Mouse (Mus musculus): ENCODE measurements around the gene Kcnk3.

GRCm38 (mm10) chr5:30617357-30617756 is 29.4 kb downstream of the Kcnk3 start:
- TF ChIP-seq EP300 (IDR thresholded peaks at IDR 0.05; ENCODE audit: low read depth), result no peak
- TF ChIP-seq CTCF (IDR thresholded peaks at IDR 0.05; ENCODE audit: low read depth), result no peak

Data from liver, postnatal 0 days (tissue).